Mouse (Mus musculus) olfactory bulb, adult 2 months (tissue): ENCODE measurements at regions not wholly inside any gene's neighbourhood (a gene's known extent, or its start where the extent isn't known, plus 50 kb on each side); places are given as distances from the start of the nearest gene placed in this dataset.

Experiments
- H3K27ac ChIP-seq: fragments of 200-500 bp; 2 replicates; pipeline ENCODE4 v1.5.1; 2012; ENCODE audit warnings: low read depth, low read length; ENCODE audit not compliant: insufficient read depth
- H3K4me1 ChIP-seq: fragments of 200-500 bp; 2 replicates; pipeline ENCODE4 v1.6.1; 2012; ENCODE audit warnings: low read length; ENCODE audit not compliant: control insufficient read depth, insufficient read depth
- H3K4me3 ChIP-seq: fragments of 200-500 bp; 2 replicates; pipeline ENCODE4 v1.5.1; 2012; ENCODE audit warnings: mild to moderate bottlenecking, low read depth, low read length, moderate library complexity; ENCODE audit not compliant: insufficient read depth
- CTCF ChIP-seq: fragments of 200-500 bp; IDR thresholded peaks from 2 replicates; pipeline ENCODE4 v1.5.1; 2012; ENCODE audit warnings: low read depth, mild to moderate bottlenecking, low read length, moderate library complexity; ENCODE audit not compliant: insufficient read depth
- POLR2A ChIP-seq: fragments of 200-500 bp; IDR thresholded peaks from 2 replicates; pipeline ENCODE4 v1.6.1; 2012; ENCODE audit warnings: mild to moderate bottlenecking, low read depth, low read length, moderate library complexity; ENCODE audit not compliant: insufficient read depth
- WGBS: fragments of 180-500 bp; shearing (Covaris S2); methylation state at CpG from one replicate; pipeline ENCODE4 v1.1.7; 2018; 5-methylcytosine and 5-hydroxymethylcytosine counted together

DNA sequence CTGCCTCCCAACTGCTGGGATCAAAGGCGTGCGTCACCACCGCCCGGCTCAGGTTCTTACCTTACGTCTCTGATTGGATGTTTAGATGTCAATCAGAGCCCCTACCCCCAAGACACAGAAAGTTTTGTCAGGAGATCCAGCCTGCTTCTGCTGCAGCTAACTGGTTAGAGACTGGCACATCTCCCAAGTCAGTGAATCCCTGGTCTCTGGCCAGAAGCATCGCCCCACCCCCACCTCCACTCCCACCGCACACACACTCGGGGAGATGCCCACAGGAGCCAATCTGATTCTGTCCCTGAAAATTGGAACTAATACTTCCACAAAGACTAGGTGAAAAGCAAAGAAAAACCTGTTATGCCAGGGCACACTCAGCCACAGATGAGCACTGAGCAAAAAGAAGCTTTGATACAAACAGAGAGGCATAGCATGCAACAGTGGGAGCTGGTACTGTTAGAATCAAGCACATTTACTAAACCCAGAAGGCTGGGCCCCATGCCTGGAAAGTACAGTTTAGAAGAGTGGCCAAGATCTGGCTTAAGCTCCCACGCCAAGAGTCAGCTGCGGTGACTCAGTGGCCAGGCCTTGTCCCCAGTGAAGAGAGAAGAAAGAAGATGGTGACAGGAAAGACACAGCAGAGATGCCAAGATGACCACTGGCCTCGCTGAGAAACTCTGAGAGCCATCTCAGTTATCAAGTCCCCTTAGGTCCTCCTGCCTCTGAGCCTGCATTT is 130.4 kb downstream of the Utp6 start:
- TF ChIP-seq CTCF (no peak), POLR2A (no peak)
- WGBS: 79% methylated on average over 11 of the region's 11 CpGs
- H3K27ac ChIP-seq: no peak overlapping the region
- no peak overlapping the region for H3K4me3 ChIP-seq
- H3K4me1 ChIP-seq: no peaks in the 10 kb centered on the region; the same call in 1 of the 2 replicates

DNA sequence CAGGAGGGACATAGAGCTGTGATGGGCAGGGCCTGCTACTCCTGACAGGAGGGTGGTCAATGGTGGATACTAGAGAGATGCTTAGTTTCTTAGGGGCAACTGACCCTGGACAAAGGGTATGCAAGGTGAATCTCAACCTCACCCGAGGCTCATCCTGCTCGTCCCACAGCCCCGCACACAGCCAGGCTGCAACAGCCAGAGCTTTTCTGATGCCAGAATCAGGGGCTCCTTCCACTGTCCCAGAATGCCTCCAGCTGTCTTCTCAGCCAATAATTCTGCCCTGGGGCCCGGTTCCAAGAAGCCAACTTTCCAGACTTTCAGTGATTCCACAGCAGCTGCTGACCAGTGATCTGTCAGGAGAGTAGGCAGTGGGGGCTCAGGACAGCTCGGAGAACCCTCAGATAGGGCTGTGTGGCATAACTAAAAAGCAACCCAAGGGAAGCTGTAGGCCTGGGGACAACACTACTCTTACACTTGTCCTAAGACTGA is 131.6 kb downstream of the Utp6 start:
- H3K27ac ChIP-seq: no peak overlapping the region
- TF ChIP-seq CTCF (no peak), POLR2A (no peak)
- H3K4me1 ChIP-seq: no peaks in the 10 kb centered on the region; the same call in 1 of the 2 replicates
- 83% methylated on average over 5 of the region's 5 CpGs for WGBS
- no peak overlapping the region for H3K4me3 ChIP-seq

DNA sequence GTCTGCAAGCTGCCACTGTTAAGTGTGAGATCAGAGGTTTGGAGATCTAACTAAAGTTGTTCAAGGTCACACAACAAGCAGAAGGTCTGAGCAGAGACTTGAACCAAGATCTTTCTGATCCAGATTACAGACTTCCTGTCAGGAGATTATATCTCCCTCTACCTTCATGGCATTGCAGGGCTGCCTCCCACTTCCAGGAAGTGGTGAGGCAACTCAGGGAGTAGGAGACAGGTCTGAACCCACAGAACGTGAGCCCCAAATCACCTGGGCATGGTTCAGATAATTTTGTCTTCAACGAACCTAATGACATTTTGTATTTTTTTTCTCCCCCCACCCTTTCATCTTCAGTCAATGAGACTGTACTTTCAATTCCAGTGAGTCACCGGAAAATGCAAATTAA is 135.2 kb downstream of the Utp6 start:
- no peak for TF ChIP-seq POLR2A
- TF ChIP-seq CTCF: no peak
- H3K27ac ChIP-seq: no peak overlapping the region
- H3K4me3 ChIP-seq: no peak overlapping the region
- H3K4me1 ChIP-seq: peaks cover 7% of the 10 kb centered on the region
- 65% methylated on average over 3 of the region's 3 CpGs for WGBS

DNA sequence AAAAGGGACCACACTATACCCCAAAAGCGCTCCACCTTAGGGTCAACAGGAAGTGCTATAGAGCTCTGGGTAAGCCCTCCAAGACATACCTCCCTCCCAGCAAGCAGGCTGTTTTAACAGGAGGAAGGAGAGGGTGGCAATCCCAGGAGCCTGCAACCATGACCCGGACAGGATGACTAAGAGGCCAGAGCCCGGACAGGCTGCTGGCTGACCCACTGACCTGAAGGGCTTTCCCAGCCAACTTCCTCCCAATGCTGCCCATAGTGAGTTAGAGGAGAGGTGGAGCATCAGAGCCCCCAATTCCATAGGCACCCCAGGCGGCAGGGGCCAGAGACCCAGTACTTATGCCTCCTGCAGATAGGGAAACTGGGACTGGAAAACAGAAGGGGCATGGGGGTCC is 136.3 kb downstream of the Utp6 start:
- no peak overlapping the region for H3K4me3 ChIP-seq
- H3K27ac ChIP-seq: no peak overlapping the region
- WGBS: 96% methylated on average over 4 of the region's 4 CpGs
- no peak for TF ChIP-seq CTCF
- no peak for TF ChIP-seq POLR2A
- H3K4me1 ChIP-seq: peaks cover 7% of the 10 kb centered on the region

DNA sequence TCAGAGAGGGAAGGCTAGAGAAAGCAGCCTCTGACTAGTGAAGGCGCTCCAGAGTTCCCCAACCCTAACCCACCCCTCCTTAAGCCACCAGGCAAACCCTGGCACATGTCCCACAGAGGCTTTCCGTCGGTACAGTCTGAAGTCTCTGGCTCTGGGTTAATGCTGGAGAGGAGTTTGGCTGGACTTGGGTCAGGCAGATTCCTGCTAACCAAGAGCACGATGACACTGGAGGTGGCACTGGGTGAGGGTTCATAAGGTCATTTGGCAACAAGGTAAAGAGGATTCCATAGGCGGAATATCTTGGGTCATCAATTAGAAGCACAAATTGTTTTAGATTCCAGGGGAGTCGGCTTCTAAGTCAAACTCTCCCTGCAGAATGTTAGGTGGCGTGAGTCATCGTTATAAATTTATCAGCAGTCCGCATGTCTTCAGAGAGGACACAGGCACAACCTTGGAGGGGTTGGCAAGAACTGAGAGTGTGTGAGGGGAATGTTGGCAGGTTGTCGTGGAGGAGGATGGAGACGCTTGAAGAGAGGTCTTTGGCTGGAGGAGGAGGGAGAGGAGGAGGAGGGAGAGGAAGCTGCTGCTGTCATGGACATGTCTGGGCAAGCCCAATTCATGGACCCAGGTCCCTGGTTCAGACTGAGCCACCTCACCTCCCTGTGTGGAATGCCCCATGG is 138.4 kb downstream of the Utp6 start:
- Histone ChIP-seq H3K4me1 (peaks cover 7% of the 10 kb centered on the region), H3K4me3 (no peak overlapping the region)
- 55% methylated on average over 11 of the region's 11 CpGs for WGBS

DNA sequence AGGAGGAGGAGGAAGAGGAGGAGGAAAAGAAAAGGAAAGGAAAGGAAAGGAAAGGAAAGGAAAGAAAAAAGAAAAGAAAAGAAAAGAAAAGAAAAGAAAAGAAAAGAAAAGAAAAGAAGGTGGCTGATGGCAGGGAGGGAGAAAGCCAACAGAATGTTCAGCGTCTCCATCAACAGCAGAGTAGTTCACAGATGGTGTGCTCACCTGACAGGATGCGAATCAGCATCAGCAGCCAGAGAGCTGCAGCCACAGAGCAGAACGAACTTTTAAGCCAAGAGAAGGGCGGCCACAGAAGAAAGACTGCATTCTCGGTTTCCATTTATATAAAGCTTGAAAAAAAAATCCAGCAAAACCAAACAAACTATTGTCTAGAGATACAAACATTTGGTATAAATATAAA is 140.2 kb downstream of the Utp6 start:
- Histone ChIP-seq H3K4me3 (no peak overlapping the region), H3K4me1 (peaks cover 7% of the 10 kb centered on the region), H3K27ac (no peak overlapping the region)
- TF ChIP-seq CTCF: no peak
- no peak for TF ChIP-seq POLR2A
- WGBS: 62% methylated on average over 5 of the region's 5 CpGs

More for the DNA sequence above, 138.4 kb downstream of the Utp6 start:
- TF ChIP-seq POLR2A (no peak), CTCF (no peak)
- no peak overlapping the region for H3K27ac ChIP-seq

GRCm38 (mm10) chr11:79815156-79815555 is 147.0 kb downstream of the Utp6 start:
- 48% methylated on average over 3 of the region's 3 CpGs for WGBS
- Histone ChIP-seq H3K4me1 (peaks cover 5% of the 10 kb centered on the region; the same call in 1 of the 2 replicates), H3K4me3 (no peak overlapping the region), H3K27ac (no peak overlapping the region)
- TF ChIP-seq CTCF (no peak), POLR2A (no peak)

- 22% methylated on average over 17 of the region's 17 CpGs for WGBS
- TF ChIP-seq CTCF (no peak), POLR2A (no peak)
- Histone ChIP-seq H3K4me3 (no peak overlapping the region), H3K4me1 (peaks cover 20% of the 10 kb centered on the region), H3K27ac (no peak overlapping the region)
Observed at GRCm38 (mm10) chr11:79806911-79807466, 155.2 kb downstream of the Utp6 start.

DNA sequence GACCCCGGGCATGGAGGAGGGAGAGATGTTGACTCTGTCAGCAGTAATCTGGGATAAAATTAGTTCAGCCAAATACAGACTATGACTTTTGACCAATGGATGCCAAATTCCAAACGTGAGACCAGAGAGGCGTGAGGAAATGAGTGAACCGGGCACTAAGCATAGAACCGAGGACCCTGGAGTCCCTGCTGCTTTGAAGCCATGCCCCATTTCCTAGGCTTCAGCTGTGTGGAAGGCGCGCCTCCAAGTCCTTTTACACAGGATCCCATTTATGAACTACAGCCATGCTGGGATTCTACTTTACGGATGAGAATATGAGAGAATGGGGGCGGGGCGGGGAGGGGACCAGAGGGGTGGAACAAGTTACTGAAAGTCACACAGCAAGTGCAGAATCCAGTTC is 155.8 kb downstream of the Utp6 start:
- Histone ChIP-seq H3K27ac (no peak overlapping the region), H3K4me1 (peaks cover 21% of the 10 kb centered on the region), H3K4me3 (no peak overlapping the region)
- TF ChIP-seq POLR2A (no peak), CTCF (no peak)
- WGBS: 81% methylated on average over 10 of the region's 10 CpGs
